Mouse (Mus musculus) neural tube, embryonic 14.5 days (tissue): Measurements from ENCODE around the gene Gm49387. TPM values are rescaled to one million over a fixed set of nuclear protein-coding genes. Genes with fewer than 3 reads are reported as not detected.

ENCODE experiments used
- ATAC-seq: fragments of 200-750 bp; cut with Nextera tagmentation; 2 replicates; pipeline ENCODE4 v1.8.0; 2017; ENCODE audit warnings: low read depth, mild to moderate bottlenecking, moderate TSS enrichment, moderate library complexity
- H3K27ac ChIP-seq: fragments of 300-500 bp; sonication (generic); 2 replicates; pipeline ENCODE4 v1.5.1; 2014; ENCODE audit warnings: low read depth, mild to moderate bottlenecking, control low read depth, low read length, moderate library complexity, mixed read lengths
- H3K27me3 ChIP-seq: fragments of 300-500 bp; sonication (generic); 2 replicates; pipeline ENCODE4 v1.6.1; 2014; ENCODE audit warnings: low read length; ENCODE audit not compliant: control insufficient read depth, insufficient read depth
- H3K36me3 ChIP-seq: fragments of 300-500 bp; sonication (generic); 2 replicates; pipeline ENCODE4 v1.6.1; 2014; ENCODE audit warnings: low read length, mixed read lengths; ENCODE audit not compliant: control insufficient read depth, insufficient read depth
- H3K4me1 ChIP-seq: fragments of 300-500 bp; sonication (generic); 2 replicates; pipeline ENCODE4 v1.6.1; 2014; ENCODE audit warnings: low read length; ENCODE audit not compliant: control insufficient read depth, insufficient read depth
- H3K4me2 ChIP-seq: fragments of 300-500 bp; sonication (generic); 2 replicates; pipeline ENCODE4 v1.6.1; 2014; ENCODE audit warnings: mild to moderate bottlenecking, low read depth, low read length, control low read depth
- H3K4me3 ChIP-seq: fragments of 300-500 bp; sonication (generic); 2 replicates; pipeline ENCODE4 v1.5.1; 2014; ENCODE audit warnings: low read depth, low read length, control low read depth, mixed read lengths
- H3K9ac ChIP-seq: fragments of 300-500 bp; sonication (generic); replicated peaks from 2 replicates; pipeline ENCODE4 v1.6.1; 2014; ENCODE audit warnings: low read depth, mild to moderate bottlenecking, control low read depth, low read length, mixed read lengths
- H3K9me3 ChIP-seq: fragments of 300-500 bp; sonication (generic); 2 replicates; pipeline ENCODE4 v1.6.1; 2016; ENCODE audit warnings: low read length; ENCODE audit not compliant: control insufficient read depth
- WGBS: fragments of 180-500 bp; shearing (Covaris S2); extraction: QIAGEN DNeasy Blood & Tissue Kit; methylation state at CpG from one replicate; pipeline ENCODE4 v1.1.7; 2014; 5-methylcytosine and 5-hydroxymethylcytosine counted together
- polyA plus RNA-seq: library from polyadenylated mRNA; unstranded; fragments of >200 nt; fragmentation: Nextera tagmentation; extraction: Ambion mirVana; gene quantifications from 2 replicates; pipeline ENCODE4 v1.2.1, GENCODE M21; 2014

Gm49387 gene
- polyA plus RNA-seq, 1 experiment from 2014 or later, result not detected

DNA sequence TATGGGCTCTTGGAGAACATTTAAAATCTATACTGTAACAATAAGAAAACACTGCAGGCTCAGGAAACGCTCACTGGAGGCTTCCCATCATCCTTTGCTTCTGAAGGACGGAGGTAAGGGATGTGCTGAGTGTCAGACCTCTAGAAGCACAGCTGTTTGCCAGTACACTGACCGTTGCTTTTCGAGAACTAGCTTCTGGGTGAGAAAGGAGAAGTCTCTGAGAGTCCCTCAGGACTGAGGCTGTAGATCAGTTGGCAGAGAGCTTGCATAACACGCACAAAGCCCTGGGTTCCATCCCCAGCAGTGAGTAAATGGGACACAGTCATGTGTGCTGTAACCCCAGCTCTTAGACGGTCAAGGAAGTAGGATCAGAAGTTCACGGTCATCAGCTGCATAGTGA, 44.3 kb downstream of the Gm49387 start:
- H3K4me3 ChIP-seq, result no peak overlapping the region
- no peaks in the 10 kb centered on the region for H3K36me3 ChIP-seq
- H3K9ac ChIP-seq, result no peak overlapping the region
- 86% methylated on average over 7 of the region's 7 CpGs for WGBS
- no peaks in the 10 kb centered on the region for H3K4me1 ChIP-seq
- no peak overlapping the region for H3K27ac ChIP-seq
- H3K27me3 ChIP-seq, result no peaks in the 10 kb centered on the region
- no peak overlapping the region for H3K4me2 ChIP-seq
- no peak for ATAC-seq
- H3K9me3 ChIP-seq, result no peaks in the 10 kb centered on the region

- Histone ChIP-seq H3K27ac (no peak overlapping the region), H3K9me3 (no peaks in the 10 kb centered on the region), H3K36me3 (no peaks in the 10 kb centered on the region), H3K27me3 (no peaks in the 10 kb centered on the region), H3K4me1 (no peaks in the 10 kb centered on the region), H3K4me2 (no peak overlapping the region), H3K9ac (no peak overlapping the region), H3K4me3 (no peak overlapping the region)
- 79% methylated on average over 3 of the region's 3 CpGs for WGBS
- ATAC-seq, result no peak
Observed at GRCm38 (mm10) chr14:31594693-31595092, 46.0 kb downstream of the Gm49387 start.

DNA sequence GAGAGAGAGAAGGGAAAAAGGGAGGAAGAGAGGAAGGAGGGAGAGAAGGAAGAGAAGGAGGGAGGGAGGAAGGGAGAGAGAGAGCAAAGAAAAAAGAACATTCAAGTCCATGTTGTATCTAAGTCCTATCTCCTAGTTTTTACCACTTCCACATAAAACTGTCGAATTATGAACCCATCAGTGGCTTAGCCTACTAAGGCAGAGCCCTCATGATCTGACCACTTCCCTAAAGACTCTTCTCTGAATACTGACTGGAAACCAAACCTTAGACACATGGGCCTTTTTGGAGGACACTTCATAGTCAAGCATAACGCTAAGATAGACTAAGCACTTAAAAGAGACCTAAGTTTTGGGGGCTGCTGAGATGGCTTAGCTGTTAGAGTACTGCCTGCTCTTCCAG, 47.6 kb downstream of the Gm49387 start:
- Histone ChIP-seq H3K27ac (no peak overlapping the region), H3K9me3 (no peaks in the 10 kb centered on the region), H3K9ac (no peak overlapping the region), H3K4me2 (no peak overlapping the region), H3K36me3 (no peaks in the 10 kb centered on the region), H3K4me3 (no peak overlapping the region), H3K27me3 (no peaks in the 10 kb centered on the region), H3K4me1 (no peaks in the 10 kb centered on the region)
- no peak for ATAC-seq
- 89% methylated on average over 2 of the region's 2 CpGs for WGBS

DNA sequence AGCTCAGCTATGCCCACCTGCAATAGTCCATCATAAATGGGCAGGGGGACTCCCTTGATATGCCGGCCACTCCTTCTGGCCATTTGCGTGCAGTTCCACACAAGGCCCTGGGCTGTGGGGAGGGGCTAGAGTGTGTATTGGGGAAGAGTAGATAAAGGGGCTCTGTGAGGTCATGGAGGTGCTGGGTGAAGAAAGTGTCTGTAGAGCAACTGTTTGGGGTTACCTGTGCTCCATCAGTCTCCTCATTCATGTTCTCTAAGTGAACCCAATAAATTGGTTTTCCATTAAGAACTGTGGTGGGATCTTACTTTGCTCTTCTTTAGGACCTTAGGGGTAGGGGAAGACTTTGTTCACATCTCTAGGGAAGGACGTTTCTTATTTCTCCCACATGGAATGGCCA, 49.4 kb downstream of the Gm49387 start, which contains the start of gene Colq:
Gene Colq (minus strand): TSS at position 101 of the 400 bp plus-strand sequence.
- Histone ChIP-seq H3K4me3 (no peak within 1 kb of the TSS), H3K27me3 (no peaks in the 10 kb centered on the region), H3K4me2 (no peak within 1 kb of the TSS), H3K27ac (no peak within 1 kb of the TSS), H3K9ac (no peak within 1 kb of the TSS), H3K9me3 (no peaks in the 10 kb centered on the region), H3K4me1 (no peaks in the 10 kb centered on the region), H3K36me3 (no peaks in the 10 kb centered on the region)
- no peak for ATAC-seq
- 80% methylated on average over 3 of the region's 3 CpGs for WGBS

DNA sequence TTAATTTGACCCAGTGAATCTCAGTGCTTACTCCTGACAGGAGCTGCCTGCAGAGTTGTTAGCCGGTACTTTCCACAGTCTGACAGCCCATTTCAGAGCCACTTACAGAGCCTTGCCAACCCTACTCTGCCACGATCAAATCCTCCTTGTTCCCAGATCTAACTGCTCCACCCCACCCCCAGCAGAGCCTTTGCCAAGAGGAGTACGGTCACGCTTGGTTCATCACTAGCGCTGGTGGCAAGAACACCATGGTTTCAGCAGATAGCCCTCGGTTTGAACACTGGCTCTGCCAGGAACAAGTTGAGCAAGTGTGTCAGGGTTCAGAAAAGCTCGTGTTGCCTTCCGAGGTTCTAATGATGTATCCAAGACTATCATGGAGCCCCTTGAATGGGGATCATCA, 54.2 kb downstream of the Gm49387 start:
- Histone ChIP-seq H3K9ac (no peak overlapping the region), H3K27me3 (no peaks in the 10 kb centered on the region), H3K27ac (no peak overlapping the region), H3K4me3 (no peak overlapping the region), H3K4me1 (no peaks in the 10 kb centered on the region), H3K9me3 (no peaks in the 10 kb centered on the region), H3K4me2 (no peak overlapping the region), H3K36me3 (no peaks in the 10 kb centered on the region)
- ATAC-seq, result no peak
- 88% methylated on average over 8 of the region's 8 CpGs for WGBS

DNA sequence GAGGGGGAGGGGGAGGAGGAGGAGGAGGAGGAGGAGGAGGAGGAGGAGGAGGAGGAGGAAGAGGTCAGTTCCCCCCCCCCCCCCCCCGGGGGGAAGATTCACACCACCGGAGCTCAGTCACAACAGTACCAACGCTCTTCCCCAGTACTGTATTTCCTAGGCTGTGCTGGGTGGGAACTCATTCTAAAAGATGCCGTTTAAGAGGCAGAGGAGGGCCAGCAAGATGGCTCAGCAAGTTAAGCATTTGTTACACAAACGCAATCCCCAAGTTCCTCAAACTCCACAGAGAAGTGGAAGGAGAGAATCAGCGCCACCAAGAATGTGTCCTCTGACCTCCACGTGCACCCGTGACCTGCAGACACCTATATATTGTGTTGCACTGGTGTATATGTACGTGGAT, 57.6 kb downstream of the Gm49387 start:
- Histone ChIP-seq H3K27ac (no peak overlapping the region), H3K9ac (no peak overlapping the region), H3K4me3 (no peak overlapping the region), H3K4me2 (no peak overlapping the region), H3K4me1 (no peaks in the 10 kb centered on the region), H3K27me3 (no peaks in the 10 kb centered on the region), H3K36me3 (no peaks in the 10 kb centered on the region), H3K9me3 (no peaks in the 10 kb centered on the region)
- WGBS, result 91% methylated on average over 9 of the region's 9 CpGs
- ATAC-seq, result no peak

GRCm38 (mm10) chr14:31577966-31578735, 62.5 kb downstream of the Gm49387 start:
- Histone ChIP-seq H3K4me1 (no peaks in the 10 kb centered on the region), H3K27me3 (no peaks in the 10 kb centered on the region), H3K9ac (no peak overlapping the region), H3K27ac (no peak overlapping the region), H3K36me3 (no peaks in the 10 kb centered on the region), H3K4me3 (no peak overlapping the region), H3K9me3 (no peaks in the 10 kb centered on the region), H3K4me2 (no peak overlapping the region)
- no peak for ATAC-seq
- 55% methylated on average over 9 of the region's 9 CpGs for WGBS

- Histone ChIP-seq H3K4me2 (no peak overlapping the region), H3K4me3 (no peak overlapping the region), H3K9ac (no peak overlapping the region), H3K27ac (no peak overlapping the region), H3K36me3 (no peaks in the 10 kb centered on the region), H3K9me3 (no peaks in the 10 kb centered on the region), H3K27me3 (no peaks in the 10 kb centered on the region), H3K4me1 (no peaks in the 10 kb centered on the region)
- WGBS, result 64% methylated on average over 10 of the region's 10 CpGs
- no peak for ATAC-seq
Observed at GRCm38 (mm10) chr14:31576846-31577697, 63.6 kb downstream of the Gm49387 start.

DNA sequence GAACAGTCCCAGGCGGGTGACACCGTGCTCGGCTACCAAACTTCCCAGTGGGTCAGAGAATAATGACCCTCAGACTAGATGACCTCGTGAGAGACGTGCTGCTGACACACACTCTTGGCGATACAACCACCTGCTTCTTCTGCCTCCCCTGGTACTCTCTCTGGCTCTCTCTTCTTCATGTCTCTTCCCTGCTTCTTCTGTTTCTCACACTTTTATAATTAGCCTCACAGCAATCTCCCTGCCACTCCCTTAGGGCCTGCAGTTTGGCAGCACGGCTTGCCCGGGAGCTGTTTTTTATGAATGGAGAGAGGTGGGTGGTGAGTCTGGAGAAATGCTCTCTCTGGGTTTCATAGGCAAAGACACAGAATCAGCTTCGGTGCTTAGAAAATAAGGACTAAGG, 64.8 kb downstream of the Gm49387 start:
- Histone ChIP-seq H3K9me3 (no peaks in the 10 kb centered on the region), H3K4me1 (no peaks in the 10 kb centered on the region), H3K4me3 (no peak overlapping the region), H3K9ac (no peak overlapping the region), H3K27me3 (no peaks in the 10 kb centered on the region), H3K27ac (no peak overlapping the region), H3K4me2 (no peak overlapping the region), H3K36me3 (no peaks in the 10 kb centered on the region)
- WGBS, result 77% methylated on average over 9 of the region's 9 CpGs
- no peak for ATAC-seq
